Mouse (Mus musculus) Patski (cell line): ENCODE data around the gene Inpp5a. TPM values are rescaled to one million over a fixed set of nuclear protein-coding genes. Genes with fewer than 3 reads are reported as not detected.

ENCODE experiments used
- ATAC-seq: fragments of 100-300 bp; one replicate; pipeline ENCODE4 v1.8.0; 2021
- CTCF ChIA-PET: fragments of 350-600 bp; sonication (Branson Sonifier 250); formaldehyde crosslinking; loops from one replicate; lab custom pipeline; 2022; ENCODE audit warnings: inconsistent platforms; lab: Charles Lee
- POLR2A ChIA-PET: fragments of 350-600 bp; sonication (Branson Sonifier 250); formaldehyde crosslinking; loops from one replicate; lab custom pipeline; 2022; ENCODE audit warnings: antibody characterized with exemption, inconsistent platforms; lab: Charles Lee
- DNase-seq: peaks from one replicate; pipeline ENCODE4 v3.0.0-alpha.2; 2011; ENCODE audit warnings: low read depth, low spot score
- H3K27me3 ChIP-seq: fragments of 371-371 bp; one replicate; pipeline ENCODE4 v1.5.1; 2021
- CTCF ChIP-seq: fragments of 100-300 bp; IDR thresholded peaks from one replicate; pipeline ENCODE4 v1.5.1; 2021
- in situ Hi-C: fragments of 300-500 bp; cut with MboI; formaldehyde crosslinking; loops from 3 replicates; pipeline ENCODE4 v1.11.1; 2018; ENCODE audit warnings: low pct_unique_long_range_greater_than_20kb, mixed read lengths
- polyA plus RNA-seq: library from polyadenylated mRNA; unstranded; gene quantifications from one replicate; pipeline ENCODE4 v1.2.3, GENCODE M21; 2021

The Inpp5a gene
- polyA plus RNA-seq, 1 experiment from 2014 or later: 25.5 TPM

DNA sequence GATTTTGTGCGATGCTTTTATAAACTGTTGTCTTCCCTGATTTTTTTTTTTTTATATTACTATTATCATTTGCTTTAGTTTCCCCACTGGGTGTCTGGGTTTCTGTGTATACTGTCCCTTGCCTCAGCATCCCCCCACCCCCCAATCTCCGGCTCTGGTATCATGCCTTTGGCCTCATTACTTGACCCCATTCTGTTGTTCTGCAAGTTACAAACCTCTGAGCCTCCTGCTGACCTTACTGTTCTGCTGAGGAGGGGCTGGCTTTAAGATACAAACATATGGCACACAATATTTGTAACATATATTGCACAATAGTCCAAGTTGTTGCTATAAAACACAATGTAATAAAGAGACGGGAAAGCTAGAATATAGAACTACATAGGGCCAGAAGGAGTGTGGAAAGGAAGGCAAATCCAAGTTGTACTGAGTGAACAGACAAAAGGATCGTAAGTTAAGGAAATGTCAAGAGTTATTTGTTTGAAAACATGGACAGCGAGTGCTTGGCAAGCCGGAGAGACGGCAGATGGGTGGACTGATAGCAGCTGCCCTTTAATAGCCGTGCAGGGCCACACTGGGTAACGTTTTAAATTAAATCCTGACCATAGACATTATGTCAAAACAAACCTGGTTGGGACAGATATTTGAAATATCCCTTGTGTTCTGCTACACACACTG, 49.2 kb downstream of the Inpp5a start:
- POLR2A ChIA-PET: no interaction called here
- in situ Hi-C loops: no loop called here
- CTCF ChIA-PET: no interaction called here
- no peak for TF ChIP-seq CTCF
- no peaks in the 10 kb centered on the region for H3K27me3 ChIP-seq
- no peak for DNase-seq
- ATAC-seq: no peak

- in situ Hi-C loops: no loop called here
- POLR2A ChIA-PET: no interaction called here
- CTCF ChIA-PET: no interaction called here
- ATAC-seq: no peak
- no peak for TF ChIP-seq CTCF
- no peaks in the 10 kb centered on the region for H3K27me3 ChIP-seq
- DNase-seq: no peak
These were observed 49.7 kb downstream of the Inpp5a start for GRCm38 (mm10) chr7:139438601-139438945.

DNA sequence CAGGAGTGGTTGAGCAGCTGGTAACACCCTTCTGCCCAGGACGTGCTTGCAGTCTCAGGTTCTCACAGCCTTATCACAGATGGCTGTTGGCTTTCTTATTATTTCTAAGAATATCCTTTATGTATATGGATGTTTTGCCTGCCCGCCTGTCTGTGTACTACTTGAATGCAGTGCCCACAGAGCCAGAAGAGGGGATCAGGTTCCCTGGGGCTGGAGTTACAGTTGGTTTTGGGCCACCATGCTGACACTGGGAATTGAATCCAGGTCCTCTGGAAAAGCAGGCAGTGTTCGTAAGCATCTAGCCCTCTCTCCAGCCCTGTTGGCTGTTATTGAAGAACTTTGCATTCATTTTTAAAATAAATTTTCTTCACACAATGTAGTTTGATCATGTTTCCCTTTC, 50.1 kb downstream of the Inpp5a start:
- POLR2A ChIA-PET: interaction anchor here (0.7 kb wide), 1 partner anchor 52 kb away, joined by 3 read pairs; no protein-coding TSS in a partner anchor
- no peak for TF ChIP-seq CTCF
- H3K27me3 ChIP-seq: no peaks in the 10 kb centered on the region
- CTCF ChIA-PET: interaction anchor here (2.8 kb wide), 1 partner anchor 11 kb away, joined by 6 read pairs; no protein-coding TSS in a partner anchor
- no peak for DNase-seq
- no peak for ATAC-seq
- in situ Hi-C loops: no loop called here

GRCm38 (mm10) chr7:139439922-139440895, 51.3 kb downstream of the Inpp5a start:
- no peak for TF ChIP-seq CTCF
- ATAC-seq (no peak), DNase-seq (no peak)
- CTCF ChIA-PET: interaction anchor here (2.8 kb wide), 1 partner anchor 12 kb away, joined by 6 read pairs; no protein-coding TSS in a partner anchor
- POLR2A ChIA-PET: interaction anchor here (0.6 kb wide), 1 partner anchor 15 kb away, joined by 3 read pairs; no protein-coding TSS in a partner anchor
- in situ Hi-C loops: no loop called here
- H3K27me3 ChIP-seq: no peaks in the 10 kb centered on the region

DNA sequence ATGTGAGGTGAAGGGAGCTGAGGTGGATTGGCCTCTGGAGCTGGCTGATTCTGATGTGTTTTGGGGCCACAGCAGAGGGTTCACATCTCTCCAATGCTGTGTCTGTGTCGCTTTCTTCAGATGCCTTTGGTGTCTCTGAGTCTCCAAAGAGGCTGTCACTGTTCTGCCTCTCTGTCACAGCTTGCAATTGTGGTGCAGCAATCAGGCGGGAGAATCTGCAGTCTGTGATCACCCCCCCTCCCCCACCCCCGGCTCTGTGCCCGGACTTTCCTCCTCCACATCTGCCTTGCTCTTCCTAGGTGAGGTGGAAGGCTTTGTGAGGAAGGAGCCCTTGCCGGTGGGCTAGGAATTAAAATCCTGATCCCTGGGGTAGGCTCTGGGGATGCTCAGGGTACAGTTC, 52.1 kb downstream of the Inpp5a start:
- CTCF ChIA-PET: interaction anchor here (2.8 kb wide), 1 partner anchor 13 kb away, joined by 6 read pairs; no protein-coding TSS in a partner anchor
- POLR2A ChIA-PET: no interaction called here
- in situ Hi-C loops: no loop called here
- ATAC-seq: no peak
- TF ChIP-seq CTCF: no peak
- DNase-seq: no peak
- H3K27me3 ChIP-seq: no peaks in the 10 kb centered on the region

DNA sequence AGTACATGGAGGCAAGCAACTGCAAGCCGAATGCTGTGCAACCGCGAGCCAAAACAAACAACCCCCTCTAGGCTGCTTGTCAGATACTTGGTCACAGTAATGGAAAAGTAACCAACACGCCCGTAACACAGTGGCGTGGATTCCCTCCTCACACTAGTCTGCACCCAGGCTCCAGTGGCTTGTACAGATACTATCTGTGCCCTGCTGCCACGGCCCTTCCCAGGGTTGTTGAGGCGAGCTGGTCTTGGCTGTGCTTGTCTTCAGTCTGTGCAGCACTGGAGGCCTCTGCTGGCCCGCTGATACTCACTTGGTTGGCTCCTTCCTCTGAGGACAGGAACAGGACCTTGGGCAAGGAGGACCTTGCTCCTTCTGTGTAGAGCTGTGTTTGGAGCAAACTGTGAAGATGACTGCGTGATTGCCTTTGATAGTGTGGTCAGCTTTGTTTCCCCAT, 52.9 kb downstream of the Inpp5a start:
- TF ChIP-seq CTCF: no peak
- POLR2A ChIA-PET: no interaction called here
- no peak for ATAC-seq

DNA sequence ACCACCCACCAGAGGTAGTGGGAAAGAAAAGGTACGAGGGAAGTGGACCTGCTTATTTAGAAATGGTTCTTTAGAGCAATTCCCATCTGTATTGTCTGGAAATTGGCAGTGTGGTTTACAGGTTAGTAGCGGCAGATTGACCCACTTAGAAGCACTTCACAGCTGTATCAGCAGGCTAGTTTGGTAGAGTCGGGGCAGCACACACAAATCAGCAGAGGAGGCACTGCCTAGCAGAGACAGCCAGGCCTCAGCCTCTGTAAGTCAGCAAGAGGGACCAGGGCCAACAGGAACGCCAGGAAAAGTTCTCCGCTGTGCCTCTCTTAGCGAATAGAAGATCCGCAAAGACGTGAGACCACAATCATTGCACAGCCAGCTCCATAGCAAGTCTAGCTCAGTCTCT, 56.7 kb downstream of the Inpp5a start:
- no peak for ATAC-seq
- CTCF ChIA-PET: interaction anchor here (1.1 to 1.5 kb wide), 2 partner anchors 22 to 30 kb away, joined by 3 read pairs; no protein-coding TSS in a partner anchor
- no peaks in the 10 kb centered on the region for H3K27me3 ChIP-seq
- no peak for DNase-seq
- POLR2A ChIA-PET: no interaction called here
- in situ Hi-C loops: no loop called here
- TF ChIP-seq CTCF: no peak

More for the DNA sequence above, 52.9 kb downstream of the Inpp5a start:
- DNase-seq: no peak
- CTCF ChIA-PET: interaction anchor here (2.8 kb wide), 1 partner anchor 13 kb away, joined by 6 read pairs; no protein-coding TSS in a partner anchor
- in situ Hi-C loops: no loop called here
- H3K27me3 ChIP-seq: no peaks in the 10 kb centered on the region

DNA sequence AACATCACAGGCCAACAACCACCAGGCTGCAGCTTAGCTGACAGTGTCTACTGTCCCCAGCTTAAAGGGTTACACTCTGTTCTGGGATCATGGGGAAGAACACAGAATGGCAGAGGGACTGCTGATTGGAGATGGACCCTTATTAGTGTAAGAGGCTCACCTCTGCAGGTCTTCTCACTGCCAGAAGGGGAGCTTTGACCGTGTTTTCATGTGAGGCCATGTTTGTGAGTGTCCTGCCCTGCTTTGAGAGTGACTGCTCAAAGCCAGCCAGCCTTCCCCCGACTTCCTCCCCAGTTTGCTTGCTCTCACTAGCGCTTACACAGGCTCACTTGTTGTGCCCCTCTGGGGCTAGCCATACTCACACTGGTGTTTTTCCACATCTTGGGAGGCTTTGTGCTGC, 58.5 kb downstream of the Inpp5a start:
- CTCF ChIA-PET: interaction anchor here (1.5 kb wide), 1 partner anchor 9 kb away, joined by 3 read pairs; no protein-coding TSS in a partner anchor
- no peak for TF ChIP-seq CTCF
- POLR2A ChIA-PET: no interaction called here
- DNase-seq (no peak), ATAC-seq (no peak)
- in situ Hi-C loops: no loop called here
- no peaks in the 10 kb centered on the region for H3K27me3 ChIP-seq

DNA sequence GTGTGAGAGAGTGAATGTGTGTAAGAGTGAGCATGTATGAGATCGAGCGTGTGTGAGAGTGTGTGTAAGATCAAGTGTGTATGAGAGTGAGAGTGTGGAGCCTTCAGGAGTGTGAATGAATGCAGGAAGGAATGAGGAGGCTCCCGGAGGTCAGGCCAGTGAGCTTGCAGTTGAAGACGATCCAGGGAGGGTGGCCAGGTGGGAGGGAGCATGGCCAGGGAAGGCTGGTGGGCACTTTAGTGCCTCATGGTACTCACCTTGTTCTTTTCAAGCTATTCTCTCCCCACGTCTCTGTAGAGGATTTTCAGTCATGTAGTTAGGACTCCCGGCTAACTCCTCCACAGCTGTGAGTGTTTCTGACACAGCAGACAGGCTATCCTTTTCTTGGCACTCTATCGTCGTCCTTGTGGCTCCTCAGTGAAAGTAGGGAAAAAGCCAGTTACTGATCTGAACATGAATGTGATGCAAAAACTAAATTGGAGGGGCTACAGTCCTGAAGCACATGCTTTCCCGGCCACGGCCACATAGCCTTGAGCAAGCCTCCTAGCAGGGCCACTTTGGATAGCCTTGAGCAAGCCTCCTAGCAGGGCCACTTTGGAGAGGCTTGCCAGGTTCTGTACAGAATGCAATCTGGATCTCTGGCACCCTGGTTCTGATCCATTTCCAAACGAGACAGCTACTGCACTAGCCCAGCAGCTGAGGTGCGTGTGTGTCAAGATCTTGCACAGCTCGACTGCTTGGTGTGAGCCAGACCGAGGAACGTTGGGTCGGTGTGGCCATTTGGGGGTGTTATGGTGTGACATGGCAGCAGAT, 61.5 kb downstream of the Inpp5a start:
- ATAC-seq: no peak
- DNase-seq: no peak
- CTCF ChIA-PET: interaction anchor here (1.8 kb wide), 1 partner anchor 13 kb away, joined by 5 read pairs; no protein-coding TSS in a partner anchor
- no peak for TF ChIP-seq CTCF
- in situ Hi-C loops: no loop called here
- POLR2A ChIA-PET: no interaction called here
- no peaks in the 10 kb centered on the region for H3K27me3 ChIP-seq

GRCm38 (mm10) chr7:139451711-139452110, 62.8 kb downstream of the Inpp5a start:
- no peak for DNase-seq
- no peak for TF ChIP-seq CTCF
- ChIA-PET POLR2A (interaction anchor here (0.6 kb wide), 1 partner anchor 55 kb away, joined by 3 read pairs; no protein-coding TSS in a partner anchor), CTCF (interaction anchor here (1.8 kb wide), 1 partner anchor 12 kb away, joined by 5 read pairs; no protein-coding TSS in a partner anchor)
- no peaks in the 10 kb centered on the region for H3K27me3 ChIP-seq
- in situ Hi-C loops: no loop called here
- ATAC-seq: no peak
